Mouse (Mus musculus) kidney, embryonic 14.5 days (tissue): ENCODE data around the gene Lingo2. TPM values are rescaled to one million over a fixed set of nuclear protein-coding genes. Genes with fewer than 3 reads are reported as not detected.

Source experiments
- ATAC-seq: fragments of 200-750 bp; cut with Nextera tagmentation; 2 replicates; pipeline ENCODE4 v1.8.0; 2017; ENCODE audit warnings: moderate number of reproducible peaks, mild to moderate bottlenecking, moderate TSS enrichment, moderate library complexity; ENCODE audit not compliant: low FRiP score, low TSS enrichment
- H3K27ac ChIP-seq: fragments of 300-500 bp; sonication (generic); 2 replicates; pipeline ENCODE4 v1.5.1; 2014; ENCODE audit warnings: low read depth, mild to moderate bottlenecking, low read length, moderate library complexity, mixed read lengths
- H3K27me3 ChIP-seq: fragments of 300-500 bp; sonication (generic); 2 replicates; pipeline ENCODE4 v1.6.1; 2014; ENCODE audit warnings: mild to moderate bottlenecking, low read length; ENCODE audit not compliant: control insufficient read depth, insufficient read depth
- H3K36me3 ChIP-seq: fragments of 300-500 bp; sonication (generic); 2 replicates; pipeline ENCODE4 v1.6.1; 2014; ENCODE audit warnings: low read length, mixed read lengths; ENCODE audit not compliant: control insufficient read depth, insufficient read depth
- H3K4me1 ChIP-seq: fragments of 300-500 bp; sonication (generic); 2 replicates; pipeline ENCODE4 v1.6.1; 2014; ENCODE audit warnings: low read length, mixed read lengths; ENCODE audit not compliant: control insufficient read depth, insufficient read depth
- H3K4me2 ChIP-seq: fragments of 300-500 bp; sonication (generic); replicated peaks from 2 replicates; pipeline ENCODE4 v1.6.1; 2014; ENCODE audit warnings: low read depth, mild to moderate bottlenecking, low read length
- H3K4me3 ChIP-seq: fragments of 300-500 bp; sonication (generic); 2 replicates; pipeline ENCODE4 v1.5.1; 2014; ENCODE audit warnings: mild to moderate bottlenecking, low read length
- H3K9ac ChIP-seq: fragments of 300-500 bp; sonication (generic); 2 replicates; pipeline ENCODE4 v1.6.1; 2014; ENCODE audit warnings: low read depth, mild to moderate bottlenecking, low read length, moderate library complexity
- H3K9me3 ChIP-seq: fragments of 300-500 bp; sonication (generic); 2 replicates; pipeline ENCODE4 v1.6.1; 2016; ENCODE audit warnings: low read length; ENCODE audit not compliant: control insufficient read depth
- WGBS: fragments of 180-500 bp; shearing (Covaris S2); extraction: QIAGEN DNeasy Blood & Tissue Kit; methylation state at CpG from one replicate; pipeline ENCODE4 v1.1.7; 2014; 5-methylcytosine and 5-hydroxymethylcytosine counted together
- polyA plus RNA-seq: library from polyadenylated mRNA; unstranded; fragments of >200 nt; fragmentation: Nextera tagmentation; extraction: Ambion mirVana; gene quantifications from 2 replicates; pipeline ENCODE4 v1.2.1, GENCODE M21; 2014

Lingo2 gene
- polyA plus RNA-seq, 1 experiment from 2014 or later = 0.41 TPM

- Histone ChIP-seq H3K9me3 (no peaks in the 10 kb centered on the region), H3K4me3 (no peak overlapping the region), H3K4me1 (no peaks in the 10 kb centered on the region), H3K9ac (no peak overlapping the region), H3K4me2 (no peak overlapping the region), H3K36me3 (no peaks in the 10 kb centered on the region), H3K27me3 (no peaks in the 10 kb centered on the region), H3K27ac (no peak overlapping the region)
- ATAC-seq = no peak
- 56% methylated on average over 3 of the region's 3 CpGs for WGBS
Observed at GRCm38 (mm10) chr4:35884946-35885460, 1066.5 kb downstream of the Lingo2 start.

GRCm38 (mm10) chr4:35846518-35846917 is 1105.0 kb downstream of the Lingo2 start:
- Histone ChIP-seq H3K9me3 (no peaks in the 10 kb centered on the region), H3K4me2 (no peak overlapping the region), H3K9ac (no peak overlapping the region), H3K36me3 (no peaks in the 10 kb centered on the region), H3K27me3 (no peaks in the 10 kb centered on the region), H3K4me1 (no peaks in the 10 kb centered on the region), H3K27ac (no peak overlapping the region), H3K4me3 (no peak overlapping the region)
- 100% methylated on average over 1 of the region's 1 CpGs for WGBS
- ATAC-seq = no peak

DNA sequence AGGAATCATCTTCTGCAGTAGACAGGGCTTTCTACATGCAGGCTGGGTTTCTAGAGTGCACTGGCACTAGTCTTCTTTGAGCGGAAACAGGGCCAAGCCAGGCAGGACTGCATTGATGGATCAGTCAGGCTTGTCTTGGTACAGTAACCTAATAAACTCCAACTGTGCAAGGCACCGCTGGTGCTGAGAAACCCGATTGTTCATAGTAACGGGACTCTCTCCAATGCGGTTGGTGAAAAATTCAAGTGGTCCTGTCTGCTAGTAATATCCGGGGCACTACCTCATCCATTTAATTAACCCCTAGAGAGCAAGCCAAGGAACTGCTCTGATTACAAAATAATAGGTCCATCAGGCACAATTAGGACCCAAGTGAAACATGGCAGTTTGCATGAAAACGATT is 1106.4 kb downstream of the Lingo2 start:
- Histone ChIP-seq H3K9me3 (no peaks in the 10 kb centered on the region), H3K4me1 (no peaks in the 10 kb centered on the region), H3K9ac (no peak overlapping the region), H3K4me3 (no peak overlapping the region), H3K36me3 (no peaks in the 10 kb centered on the region), H3K4me2 (no peak overlapping the region), H3K27me3 (no peaks in the 10 kb centered on the region), H3K27ac (no peak overlapping the region)
- ATAC-seq = no peak
- WGBS = 79% methylated on average over 7 of the region's 7 CpGs

GRCm38 (mm10) chr4:35844518-35844917 is 1107.0 kb downstream of the Lingo2 start:
- Histone ChIP-seq H3K4me1 (no peaks in the 10 kb centered on the region), H3K4me2 (no peak overlapping the region), H3K36me3 (no peaks in the 10 kb centered on the region), H3K27ac (no peak overlapping the region), H3K9ac (no peak overlapping the region), H3K27me3 (no peaks in the 10 kb centered on the region), H3K9me3 (no peaks in the 10 kb centered on the region), H3K4me3 (no peak overlapping the region)
- no peak for ATAC-seq
- WGBS = 87% methylated on average over 6 of the region's 6 CpGs

- whole genome bisulfite sequencing = 91% methylated on average over 7 of the region's 7 CpGs
- H3K9ac ChIP-seq = no peak overlapping the region
- H3K4me3 ChIP-seq = no peak overlapping the region
- no peaks in the 10 kb centered on the region for H3K4me1 ChIP-seq
- H3K36me3 ChIP-seq = no peaks in the 10 kb centered on the region
- no peak overlapping the region for H3K4me2 ChIP-seq
- no peak overlapping the region for H3K27ac ChIP-seq
- no peak for ATAC-seq
- H3K27me3 ChIP-seq = no peaks in the 10 kb centered on the region
- no peaks in the 10 kb centered on the region for H3K9me3 ChIP-seq
Observed at GRCm38 (mm10) chr4:35823322-35823870, 1128.2 kb downstream of the Lingo2 start.

GRCm38 (mm10) chr4:35820701-35821100 is 1130.8 kb downstream of the Lingo2 start:
- H3K9me3 ChIP-seq = no peaks in the 10 kb centered on the region
- no peaks in the 10 kb centered on the region for H3K27me3 ChIP-seq
- ATAC-seq = no peak
- no peaks in the 10 kb centered on the region for H3K36me3 ChIP-seq
- H3K27ac ChIP-seq = no peak overlapping the region
- no peak overlapping the region for H3K4me2 ChIP-seq
- H3K4me3 ChIP-seq = no peak overlapping the region
- H3K4me1 ChIP-seq = no peaks in the 10 kb centered on the region
- no peak overlapping the region for H3K9ac ChIP-seq
- 96% methylated on average over 1 of the region's 1 CpGs for WGBS

DNA sequence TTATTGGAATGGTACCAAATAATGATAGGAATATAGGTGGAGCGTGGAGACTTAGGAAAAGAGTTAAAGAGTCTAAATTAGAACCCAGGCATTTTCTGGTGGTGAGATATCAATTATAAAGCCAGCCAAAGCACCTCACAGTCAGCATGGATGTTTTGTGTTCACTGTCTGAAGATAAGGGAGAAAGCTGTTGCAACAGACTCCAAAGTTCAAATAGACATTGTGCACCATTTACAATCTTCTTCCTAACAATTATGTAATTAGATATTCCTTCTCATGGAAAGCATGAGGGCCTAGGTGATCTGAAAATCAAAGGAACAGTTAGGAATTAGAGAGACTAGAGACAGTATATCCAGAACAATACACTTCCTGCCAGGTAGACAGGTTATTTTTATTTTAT is 1136.8 kb downstream of the Lingo2 start:
- no peak overlapping the region for H3K4me3 ChIP-seq
- no peak overlapping the region for H3K9ac ChIP-seq
- WGBS = 82% methylated on average over 1 of the region's 1 CpGs
- ATAC-seq = no peak
- no peaks in the 10 kb centered on the region for H3K9me3 ChIP-seq
- no peaks in the 10 kb centered on the region for H3K4me1 ChIP-seq
- no peak overlapping the region for H3K27ac ChIP-seq
- no peak overlapping the region for H3K4me2 ChIP-seq
- H3K36me3 ChIP-seq = no peaks in the 10 kb centered on the region
- no peaks in the 10 kb centered on the region for H3K27me3 ChIP-seq

- 76% methylated on average over 6 of the region's 6 CpGs for WGBS
- Histone ChIP-seq H3K9ac (no peak overlapping the region), H3K4me3 (no peak overlapping the region), H3K4me2 (no peak overlapping the region), H3K27me3 (no peaks in the 10 kb centered on the region), H3K9me3 (no peaks in the 10 kb centered on the region), H3K27ac (no peak overlapping the region), H3K36me3 (no peaks in the 10 kb centered on the region), H3K4me1 (no peaks in the 10 kb centered on the region)
- ATAC-seq = no peak
Observed at GRCm38 (mm10) chr4:35807497-35808210, 1143.9 kb downstream of the Lingo2 start.

- Histone ChIP-seq H3K27ac (no peak overlapping the region), H3K27me3 (no peaks in the 10 kb centered on the region), H3K4me1 (no peaks in the 10 kb centered on the region), H3K9me3 (no peaks in the 10 kb centered on the region), H3K4me2 (no peak overlapping the region), H3K4me3 (no peak overlapping the region), H3K9ac (no peak overlapping the region), H3K36me3 (no peaks in the 10 kb centered on the region)
- 83% methylated on average over 2 of the region's 2 CpGs for WGBS
- no peak for ATAC-seq
Observed at GRCm38 (mm10) chr4:35806881-35807464, 1144.6 kb downstream of the Lingo2 start.
